Mouse (Mus musculus) liver, adult 2 months (tissue): ENCODE results near the gene Ephb4.

Experiments
- CTCF ChIP-seq: fragments of 200-500 bp; IDR thresholded peaks from 2 replicates; pipeline ENCODE4 v1.5.1; 2011; ENCODE audit warnings: low read depth, low read length, control low read depth
- POLR2A ChIP-seq: fragments of 200-500 bp; IDR thresholded peaks from 2 replicates; pipeline ENCODE4 v1.6.1; 2011; ENCODE audit warnings: low read length, control low read depth; ENCODE audit not compliant: insufficient read depth; ENCODE audit errors: extremely low read depth

GRCm38 (mm10) chr5:137394456-137394855, 44.5 kb downstream of the Ephb4 start:
- TF ChIP-seq CTCF (no peak), POLR2A (no peak)
